Mouse (Mus musculus) right cerebral cortex, postnatal 4 days (tissue): ENCODE data around the gene Cdc7.

ENCODE experiments used
- DNase-seq: peaks from one replicate; pipeline ENCODE4 v3.0.0-alpha.2; 2022

Gene Cdc7

DNA sequence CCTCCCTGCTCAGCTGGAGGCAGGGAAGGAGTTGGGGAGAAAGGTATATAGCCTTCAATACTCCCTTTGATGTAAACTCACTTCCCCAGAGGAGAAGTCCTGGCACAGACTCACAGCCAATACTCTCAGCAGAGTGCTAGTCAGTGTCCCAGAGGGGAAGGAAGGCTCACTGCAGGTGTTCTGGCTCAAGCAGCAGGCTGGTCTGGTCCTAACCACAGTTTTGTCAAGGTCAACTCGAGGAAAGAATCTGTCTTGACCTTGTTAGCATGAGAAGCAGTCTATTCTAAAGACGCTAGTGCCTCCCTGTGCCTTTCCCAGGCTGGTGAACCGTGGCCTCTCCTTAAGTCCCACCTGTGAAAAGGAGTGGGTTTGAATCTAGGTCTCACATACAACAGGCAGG, 30.6 kb downstream of the Cdc7 start:
- DNase-seq = no peak

DNA sequence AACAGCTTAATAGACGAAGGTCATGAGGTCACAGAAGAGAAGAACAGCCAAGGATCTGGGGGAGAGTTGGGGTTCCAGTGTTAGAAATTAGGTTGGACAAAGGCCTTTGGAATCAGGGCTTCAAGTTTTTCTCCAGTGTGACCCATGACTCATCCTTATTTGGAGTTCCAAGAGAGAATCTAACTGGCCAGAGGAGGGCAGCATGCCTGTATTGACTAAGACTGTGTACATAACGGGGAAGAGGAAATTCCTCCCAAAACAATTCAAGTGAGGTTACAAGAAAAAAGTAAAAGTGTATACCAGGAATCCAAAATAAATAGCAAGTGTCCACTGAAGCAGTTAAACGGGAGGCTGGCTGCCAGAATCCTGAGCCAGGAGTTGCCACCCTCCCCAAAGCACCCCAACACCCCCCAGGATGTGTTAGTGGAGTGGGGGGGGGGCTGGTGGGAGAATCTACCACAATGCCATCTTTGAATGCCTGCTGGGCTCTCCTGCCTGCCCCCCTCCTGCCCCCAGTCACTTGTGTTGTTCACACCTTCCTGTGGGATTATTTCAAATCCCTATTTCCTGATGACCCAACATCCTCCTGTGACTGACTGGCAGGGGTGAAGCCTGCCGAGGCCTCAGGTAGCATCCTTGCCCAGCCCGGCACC, 31.9 kb downstream of the Cdc7 start:
- peak; percentile 16 for DNase-seq

DNA sequence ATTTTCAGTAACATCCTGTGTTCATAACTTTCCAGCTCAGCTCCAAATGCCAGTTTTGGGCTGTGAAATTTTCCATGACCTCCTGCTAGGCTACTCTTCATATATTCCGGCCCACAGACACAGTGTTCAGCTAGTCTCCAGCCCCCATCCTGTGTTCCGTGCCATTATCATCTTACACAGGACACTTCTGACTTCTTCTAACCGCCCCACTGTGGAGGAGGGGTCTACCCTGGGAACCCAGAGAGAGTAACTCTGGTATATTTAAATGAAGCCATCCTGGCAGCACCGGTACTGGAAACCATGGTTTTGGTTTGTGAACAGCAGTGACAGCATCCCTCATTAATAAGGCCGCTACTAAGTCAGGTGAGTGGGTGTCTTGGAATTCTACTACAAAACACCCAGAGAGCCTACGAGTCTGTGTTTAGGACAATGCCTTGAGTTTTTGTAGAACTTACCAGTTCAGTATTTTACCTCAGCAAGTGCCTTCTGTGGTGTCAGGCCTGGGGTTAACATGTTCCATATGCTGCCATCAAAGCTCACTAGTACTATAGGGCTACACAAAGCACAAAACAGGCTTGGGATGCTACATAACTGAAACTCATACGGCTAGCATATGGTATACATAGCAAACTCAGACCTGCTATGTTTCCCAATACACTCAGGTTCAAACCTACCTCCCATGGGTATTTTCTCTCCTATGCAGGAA, 32.6 kb downstream of the Cdc7 start:
- DNase-seq = no peak

DNA sequence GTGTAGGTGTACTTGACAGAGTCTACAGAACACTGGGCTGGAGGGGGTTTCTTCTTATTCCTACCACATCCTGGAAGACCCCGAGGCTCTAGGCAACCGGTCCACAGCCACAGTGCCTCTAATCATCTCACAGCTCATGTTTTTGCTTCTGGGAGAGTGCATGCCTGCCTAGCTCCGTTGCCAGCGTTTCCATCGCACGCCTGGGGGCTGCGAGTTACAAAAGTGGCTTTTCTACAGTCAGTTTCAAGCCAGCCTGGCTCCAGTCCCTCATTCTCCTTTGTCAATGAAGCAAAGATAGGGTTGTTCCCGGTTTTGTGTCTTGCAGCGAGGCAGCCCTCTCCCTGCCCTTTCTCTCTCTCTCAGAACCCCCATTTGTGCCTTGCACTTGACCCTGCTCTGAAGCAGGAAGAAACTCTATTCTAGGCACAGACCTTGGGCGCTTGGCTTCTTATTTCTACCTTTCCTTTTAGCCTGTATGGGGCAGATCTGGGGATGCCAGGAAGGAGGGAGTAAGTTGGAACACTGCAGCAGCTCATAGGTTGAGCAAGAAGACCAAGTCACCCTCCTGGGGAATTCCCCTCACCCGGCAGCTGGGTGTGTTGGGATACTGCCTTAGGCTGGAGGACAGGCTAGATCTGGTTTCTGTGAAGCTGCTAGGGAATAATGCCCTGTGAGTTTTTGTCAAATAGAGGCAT, 37.4 kb downstream of the Cdc7 start:
- peak; percentile 11 for DNase-seq

DNA sequence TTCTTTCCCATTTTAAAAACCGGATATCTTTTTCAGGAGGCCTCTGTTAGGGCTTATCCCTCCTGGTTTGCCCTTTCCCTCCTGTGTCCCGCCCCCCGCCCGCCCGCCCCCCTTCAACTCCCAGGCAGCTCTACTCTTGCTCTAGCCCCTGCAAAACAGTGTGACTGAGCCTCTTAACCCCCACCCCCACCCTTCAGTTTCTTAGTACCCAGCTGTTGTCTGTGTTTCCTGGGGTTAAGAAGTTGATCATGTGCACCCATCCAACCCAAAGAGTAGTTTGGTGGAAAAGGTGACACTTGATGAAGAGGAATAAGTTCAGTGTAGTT, 37.9 kb downstream of the Cdc7 start:
- DNase-seq = no peak

DNA sequence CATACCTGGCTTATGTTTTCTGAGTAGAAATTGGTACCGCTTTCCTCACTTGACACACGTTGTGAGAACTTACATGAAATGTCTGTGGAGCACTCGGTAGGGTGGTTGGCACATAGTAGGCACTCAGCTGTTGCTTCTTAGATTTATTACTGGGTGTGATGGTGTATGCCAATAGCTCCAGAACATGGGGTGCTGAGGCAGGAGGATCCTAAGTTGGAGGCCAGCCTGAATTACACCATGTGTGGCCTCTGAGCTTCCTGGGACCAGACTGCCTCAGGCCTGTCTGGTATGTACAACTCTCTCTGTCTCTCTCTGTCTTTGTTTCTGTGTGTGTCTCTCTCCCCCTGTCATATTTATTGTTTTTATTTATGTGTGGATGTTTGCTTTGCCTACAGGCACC, 45.6 kb downstream of the Cdc7 start:
- no peak for DNase-seq

DNA sequence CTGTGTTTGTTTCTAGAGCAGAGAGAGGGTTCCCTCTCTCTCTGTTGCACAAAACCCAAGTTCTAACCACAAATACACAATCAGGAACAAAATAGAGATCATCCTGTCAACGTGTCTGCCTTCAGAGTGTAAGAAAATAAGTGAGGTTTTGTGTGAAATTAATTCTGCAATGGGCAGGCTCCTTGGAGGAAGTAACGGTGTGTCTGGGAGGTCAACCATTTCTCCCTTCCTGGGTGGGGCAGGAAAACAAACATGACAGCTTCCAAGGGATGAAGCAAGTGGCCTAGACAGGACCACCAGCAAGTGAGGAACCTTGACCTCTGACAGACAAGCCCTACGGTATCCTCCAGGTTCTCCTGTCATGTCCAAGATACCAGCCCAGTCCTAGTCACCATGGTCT, 46.2 kb downstream of the Cdc7 start:
- DNase-seq = no peak

DNA sequence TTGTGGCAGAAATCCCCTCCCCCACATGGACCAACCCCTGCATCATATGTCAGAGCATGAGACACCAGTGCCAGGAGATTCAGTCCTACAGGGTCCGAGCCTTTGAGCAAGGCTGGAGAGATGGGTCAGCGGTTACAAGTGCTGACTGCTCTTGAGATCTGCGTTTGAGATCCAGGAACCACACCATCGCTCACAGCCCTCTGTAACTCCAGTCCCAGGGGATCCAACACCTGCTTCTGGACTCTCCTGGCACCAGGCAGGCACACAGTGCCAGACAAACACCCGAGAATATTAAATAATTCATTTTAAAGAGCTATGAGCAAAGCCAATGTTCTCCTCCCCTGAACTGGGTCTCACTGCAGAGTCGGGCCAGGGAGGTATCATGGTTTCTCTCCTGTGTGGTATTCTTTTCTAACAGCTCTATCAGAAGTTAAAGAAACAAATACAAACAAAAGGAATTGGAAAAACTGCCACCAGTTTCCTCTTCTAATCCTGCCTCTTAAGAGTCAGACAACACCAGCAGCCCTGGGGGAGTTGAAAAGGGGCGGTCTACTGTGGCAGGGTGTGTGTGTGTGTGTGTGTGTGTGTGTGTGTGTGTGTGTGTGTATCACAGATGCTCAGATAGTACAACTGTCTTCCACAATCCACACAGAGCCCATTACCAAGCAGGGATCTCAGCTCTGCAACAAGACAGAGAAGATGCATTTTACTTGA, 47.4 kb downstream of the Cdc7 start:
- DNase-seq = no peak

DNA sequence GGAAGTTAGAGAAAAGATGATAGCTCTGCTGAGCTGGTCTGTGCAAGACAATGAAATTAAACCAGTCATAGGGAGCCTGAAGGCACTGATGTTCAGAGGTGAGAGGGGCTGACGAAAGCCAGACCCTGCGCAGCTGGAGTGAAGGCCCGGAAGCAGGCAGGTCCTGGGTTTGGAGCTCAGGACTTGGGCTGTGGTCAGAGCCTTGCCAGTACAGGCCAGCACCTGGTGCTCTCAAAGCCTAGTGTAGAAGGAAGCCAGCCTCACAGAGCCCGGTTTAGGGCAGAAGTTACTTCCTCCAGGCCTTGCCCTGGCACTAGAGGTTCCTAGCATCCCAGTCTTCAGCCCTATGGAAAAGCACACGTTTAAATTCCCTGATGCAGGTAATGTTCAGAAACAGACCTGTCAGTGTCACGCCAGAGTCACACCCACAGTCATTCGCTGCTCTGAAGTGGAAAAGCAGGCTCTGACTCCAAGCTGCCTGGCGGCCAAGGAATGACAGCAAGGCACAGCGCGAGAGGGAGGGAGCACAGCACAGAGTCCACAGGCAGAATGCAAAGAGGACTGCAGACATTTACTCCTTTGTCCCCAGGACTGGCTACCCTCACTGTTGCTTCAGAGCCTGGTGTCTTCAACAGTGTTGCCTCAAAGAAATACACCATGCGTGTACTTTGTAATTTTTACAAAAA, 48.1 kb downstream of the Cdc7 start:
- DNase-seq = no peak

DNA sequence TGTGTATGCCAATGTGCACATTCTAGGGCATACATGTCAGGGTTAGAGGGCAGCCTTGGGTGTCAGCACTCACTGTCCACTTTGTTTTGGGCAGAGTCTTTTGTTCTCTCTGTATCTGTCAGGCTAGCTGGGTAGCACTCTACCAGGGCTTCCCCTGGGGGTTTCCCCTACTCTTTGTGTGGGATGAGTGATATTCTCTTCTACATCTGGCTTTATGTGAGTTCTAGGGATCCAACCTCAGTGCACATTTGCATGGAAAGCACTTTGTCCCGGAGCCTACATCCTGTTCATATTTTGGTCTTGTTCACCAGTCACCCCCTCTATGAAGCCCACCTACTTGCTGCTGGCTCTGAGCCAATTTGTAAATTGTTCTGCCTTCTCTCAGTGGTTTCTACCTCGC, 49.3 kb downstream of the Cdc7 start:
- no peak for DNase-seq

DNA sequence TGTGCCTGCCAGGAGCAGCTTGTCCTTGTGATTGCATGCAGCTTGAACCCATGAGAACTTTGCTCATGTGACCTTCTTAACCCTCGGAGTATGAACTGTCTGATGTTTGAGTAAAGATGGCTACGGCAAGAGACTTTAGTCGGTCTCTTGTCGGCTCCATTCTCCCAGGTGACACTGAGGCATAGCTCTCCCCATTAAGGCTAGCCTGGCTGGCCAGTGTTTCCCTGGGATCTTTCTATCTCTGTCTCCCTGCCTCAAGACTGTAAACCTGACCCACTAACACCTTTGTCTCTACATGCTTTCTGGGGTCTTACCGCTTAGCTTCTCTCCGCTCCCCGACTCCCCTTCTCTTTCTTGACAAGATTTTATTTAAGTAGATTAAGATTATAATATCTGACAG, 50.0 kb downstream of the Cdc7 start:
- DNase-seq = no peak

DNA sequence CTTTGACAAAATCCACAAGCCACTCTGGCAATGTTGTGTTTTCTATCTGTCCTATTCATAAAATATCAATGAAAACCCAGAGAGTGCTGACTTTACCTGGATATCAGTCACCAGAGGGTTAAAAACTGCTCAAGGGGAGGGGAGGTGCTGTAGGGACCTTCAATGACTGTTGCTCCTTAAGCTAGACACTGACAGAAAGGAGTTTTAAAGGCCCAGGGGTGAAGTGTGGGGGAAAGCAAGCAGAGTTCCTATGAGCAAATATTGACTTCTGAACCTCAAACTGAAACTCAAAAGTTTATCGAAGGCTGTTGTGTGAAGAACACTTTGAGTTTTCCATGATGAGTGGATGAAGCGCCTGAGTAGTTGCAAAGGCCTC, 50.9 kb downstream of the Cdc7 start:
- DNase-seq = no peak

DNA sequence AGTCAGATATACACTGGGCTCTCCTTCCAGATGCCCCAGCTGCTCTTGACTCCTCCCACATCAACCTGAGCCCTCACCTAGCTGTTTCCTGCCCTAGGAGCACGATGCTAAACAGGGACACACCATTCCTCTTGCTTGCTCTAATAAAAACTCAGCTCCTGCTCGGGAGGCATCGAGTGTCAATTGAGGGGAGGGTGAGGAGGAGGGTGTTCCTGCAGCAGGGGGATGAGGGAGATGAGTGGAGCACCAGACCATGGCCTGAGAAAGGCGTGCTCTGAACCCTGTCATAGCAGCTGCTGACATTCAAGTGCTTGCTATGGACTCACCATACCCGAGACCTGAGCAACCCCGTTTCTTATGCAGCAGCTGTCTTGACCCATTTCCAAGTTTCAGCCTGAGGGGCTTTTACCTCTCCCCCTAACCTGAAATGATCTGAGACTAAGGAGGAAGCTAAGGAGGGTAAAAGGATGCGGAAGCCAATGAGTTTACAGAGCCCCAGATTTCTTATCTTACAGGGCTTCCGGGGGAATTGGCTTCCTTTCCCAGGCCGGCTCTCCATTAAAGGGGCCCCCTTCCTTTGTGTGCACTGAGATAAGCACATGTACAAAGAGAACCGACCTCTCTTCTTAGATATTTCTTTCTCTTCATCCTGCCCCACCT, 51.4 kb downstream of the Cdc7 start:
- no peak for DNase-seq

DNA sequence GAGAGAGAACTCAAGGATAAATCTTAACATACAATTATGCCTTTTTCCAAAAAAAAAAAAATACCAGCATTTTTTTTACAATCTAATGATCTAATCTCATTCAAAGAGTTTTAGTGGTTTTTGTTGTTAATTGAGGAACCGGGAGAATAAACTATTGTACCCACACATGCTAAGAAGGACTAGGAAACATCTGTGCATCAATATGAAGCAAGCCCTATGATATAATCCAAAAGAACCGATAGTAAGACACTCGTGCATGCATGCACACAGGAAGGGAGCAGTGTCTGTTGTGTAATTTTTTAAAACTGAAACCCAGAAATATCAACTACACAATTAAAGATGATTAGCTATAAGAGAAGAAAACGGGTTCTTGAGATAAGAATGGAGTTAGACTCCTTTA, 52.4 kb downstream of the Cdc7 start:
- DNase-seq = no peak

DNA sequence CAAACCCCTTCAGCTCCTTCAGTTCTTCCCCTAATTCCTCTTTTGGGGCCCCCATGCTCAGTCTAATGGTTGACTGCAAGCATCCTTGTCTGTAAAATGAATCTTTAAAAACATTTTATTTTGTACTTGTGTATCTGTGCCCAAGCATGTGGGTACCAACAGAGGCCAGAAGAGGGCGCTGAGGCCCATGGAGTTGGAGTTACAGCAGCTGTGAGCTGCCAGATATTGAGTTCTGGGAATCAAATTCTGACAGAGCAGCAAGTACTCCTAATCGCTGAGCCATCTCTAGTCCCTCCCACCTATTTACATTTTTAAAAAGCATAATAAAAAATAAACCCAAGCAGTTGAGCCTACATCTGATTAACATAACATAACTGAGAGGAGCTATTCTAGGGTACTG, 53.4 kb downstream of the Cdc7 start:
- DNase-seq = no peak

DNA sequence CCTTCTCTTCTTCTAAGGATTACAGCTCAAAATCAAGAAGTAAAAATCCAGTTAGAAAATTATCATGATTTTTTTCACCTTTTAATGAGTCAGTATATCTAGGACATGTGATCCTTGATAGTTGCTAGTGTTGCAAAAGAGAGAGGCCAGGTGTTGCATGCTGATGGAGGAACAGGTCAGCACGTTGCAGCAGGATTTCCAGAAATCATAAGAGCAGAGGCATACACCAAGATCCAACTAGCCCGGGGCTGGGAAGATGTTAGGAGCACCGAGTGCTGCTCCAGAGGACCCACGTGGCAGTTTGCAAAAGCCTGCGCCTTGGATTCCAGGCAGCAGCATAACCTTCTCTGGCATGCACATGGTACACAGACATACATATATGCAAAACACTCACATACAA, 54.9 kb downstream of the Cdc7 start:
- DNase-seq = no peak

DNA sequence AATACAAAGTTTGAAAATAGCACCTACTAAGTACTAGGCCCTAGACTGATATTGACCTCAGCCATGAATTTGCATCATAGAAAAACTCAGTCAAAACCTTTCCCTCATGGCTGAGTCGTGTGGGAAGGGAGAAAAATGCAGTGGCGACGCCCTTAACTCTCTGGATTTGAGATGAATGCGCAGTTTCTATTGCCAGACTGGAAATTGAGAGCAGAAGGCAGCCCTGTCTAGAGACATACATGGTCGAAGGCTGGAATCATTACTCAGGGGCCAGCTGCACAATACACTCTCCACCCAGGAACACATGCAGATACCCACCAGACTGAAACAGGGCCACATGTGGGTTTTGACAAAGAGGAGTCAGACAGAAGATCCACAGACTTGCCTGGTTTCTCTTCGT, 55.8 kb downstream of the Cdc7 start:
- DNase-seq = no peak

DNA sequence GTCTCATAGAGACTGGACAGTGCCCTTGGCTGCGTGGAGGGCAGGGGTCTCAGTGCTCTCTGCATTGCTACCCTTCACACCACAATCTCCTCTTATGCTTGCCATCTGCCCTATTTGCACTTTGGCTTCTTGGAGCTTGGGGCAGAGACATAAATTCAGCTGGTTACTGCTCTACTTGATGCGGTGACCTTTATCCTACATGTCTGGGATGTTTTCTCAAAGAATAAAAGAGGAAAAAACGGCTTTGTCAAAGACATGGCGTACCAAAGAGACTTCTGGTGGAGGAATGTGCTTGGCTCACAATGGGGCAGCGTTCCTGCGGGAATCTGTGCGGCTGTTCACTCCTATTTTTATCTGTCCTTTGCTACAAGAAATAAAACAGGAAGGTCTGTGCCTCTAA, 56.2 kb downstream of the Cdc7 start:
- no peak for DNase-seq

DNA sequence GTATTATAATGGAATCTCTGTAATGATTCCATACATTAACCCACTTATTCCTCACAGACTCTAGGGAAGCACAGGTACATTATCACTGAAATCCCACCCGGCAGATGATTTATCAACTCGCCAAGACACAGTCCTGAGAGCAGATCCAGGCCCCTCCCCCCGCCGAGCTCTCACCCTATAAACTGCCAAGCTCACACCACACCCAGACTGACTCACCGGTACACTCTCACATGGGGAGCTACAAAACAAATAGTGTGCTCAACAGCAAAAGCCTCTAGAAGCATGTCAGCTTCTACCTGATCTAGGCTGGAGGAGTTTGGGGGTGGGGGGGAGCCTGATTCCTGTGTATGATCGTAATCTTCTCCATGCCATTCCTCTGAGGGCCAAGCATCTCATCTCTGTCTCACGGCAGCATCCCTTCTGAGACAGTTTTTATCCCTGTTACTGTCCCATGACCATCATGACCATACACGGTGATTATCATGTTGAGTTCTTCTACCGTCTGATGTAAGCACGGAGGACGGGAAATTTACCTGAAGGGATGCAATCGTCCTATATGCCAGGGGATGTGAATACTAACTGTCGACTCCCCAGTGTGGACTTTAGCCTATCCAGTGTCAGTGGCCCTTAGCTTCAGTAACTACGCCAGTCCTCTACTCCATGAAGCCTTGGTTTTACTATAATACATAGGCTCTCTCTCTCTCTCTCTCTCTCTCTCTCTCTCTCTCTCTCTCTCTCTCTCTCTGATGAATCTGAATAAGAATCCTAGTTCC, 57.4 kb downstream of the Cdc7 start:
- DNase-seq = no peak

DNA sequence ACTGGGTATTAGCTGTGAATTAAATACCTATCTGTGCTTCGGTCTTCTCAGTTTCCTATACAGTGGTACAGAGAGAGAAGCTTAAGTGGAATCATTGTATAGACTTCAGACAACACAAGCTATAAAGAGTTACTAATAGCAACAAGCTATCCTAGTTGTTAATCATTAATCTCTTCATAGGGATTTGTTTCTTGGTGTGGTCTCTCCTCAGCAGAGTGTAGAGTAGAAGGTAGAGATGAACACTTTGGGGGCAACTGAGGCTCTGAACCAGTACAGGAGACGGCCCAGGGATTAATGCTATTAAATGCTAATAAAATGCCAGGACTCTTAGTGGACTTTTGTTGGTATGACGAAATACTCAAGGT, 57.9 kb downstream of the Cdc7 start:
- DNase-seq = no peak

DNA sequence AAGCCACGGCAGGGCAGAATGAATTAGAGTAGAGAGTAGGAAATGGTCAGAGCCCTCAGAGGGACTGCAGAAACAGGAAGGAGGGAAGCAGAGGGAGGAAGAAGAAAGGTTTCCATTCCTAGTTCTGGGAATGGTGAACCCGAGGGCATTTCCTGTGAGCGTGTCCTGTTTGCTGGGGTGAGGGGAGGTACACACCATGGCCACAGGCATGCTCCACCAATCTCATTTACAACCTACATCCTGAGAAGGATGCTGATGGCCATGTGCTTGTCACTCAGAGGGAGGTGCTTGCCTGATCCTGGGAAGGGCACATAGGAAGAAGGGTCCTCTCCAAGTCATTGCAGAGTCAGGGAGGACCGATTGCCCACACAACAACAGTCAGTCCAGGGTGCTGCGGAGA, 59.8 kb downstream of the Cdc7 start:
- no peak for DNase-seq

DNA sequence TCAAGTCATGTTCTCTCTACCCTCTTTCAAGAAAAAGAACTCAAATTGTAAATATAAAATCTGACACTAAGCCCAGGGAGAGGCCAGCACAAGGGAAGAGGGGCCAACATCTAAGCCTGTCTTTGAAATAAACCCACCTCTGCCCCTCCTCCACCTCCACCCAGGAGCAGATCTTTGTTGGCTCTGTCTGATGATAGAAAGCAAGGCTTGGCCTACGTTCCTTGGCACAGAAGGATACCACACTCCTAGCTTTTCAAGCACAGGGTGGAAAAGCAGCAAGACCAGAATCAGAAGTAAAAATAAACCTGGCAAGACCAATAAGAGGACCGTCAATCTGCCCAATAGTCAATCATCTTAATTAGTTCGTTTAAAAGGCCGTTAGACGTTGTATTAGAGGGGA, 61.2 kb downstream of the Cdc7 start:
- no peak for DNase-seq
